Mouse (Mus musculus) thymus, adult 2 months (tissue): ENCODE results near the gene Galnt10. TPM values are rescaled to one million over a fixed set of nuclear protein-coding genes. Genes with fewer than 3 reads are reported as not detected.
A peak's percentile ranks its signal among the peaks of the same experiment; 100 is the strongest.
"Not testable (repeated sequence)": the region's sequence is repeated elsewhere in the genome, so short reads cannot be mapped to it uniquely, and the experiment has no call there.

ENCODE experiments used
- DNase-seq: peaks from one replicate; pipeline ENCODE4 v3.0.0; 2021
- H3K27ac ChIP-seq: fragments of 200-500 bp; 2 replicates; pipeline ENCODE4 v1.5.1; 2012; ENCODE audit warnings: low read length, control low read depth; ENCODE audit not compliant: control insufficient read depth, insufficient read depth
- H3K27me3 ChIP-seq: fragments of 200-500 bp; 2 replicates; pipeline ENCODE4 v1.6.1; 2012; ENCODE audit warnings: mild to moderate bottlenecking, low read length, moderate library complexity, mixed read lengths; ENCODE audit not compliant: control insufficient read depth, insufficient read depth
- H3K36me3 ChIP-seq: fragments of 200-500 bp; 2 replicates; pipeline ENCODE4 v1.6.1; 2012; ENCODE audit warnings: mild to moderate bottlenecking, low read length, moderate library complexity; ENCODE audit not compliant: control insufficient read depth, insufficient read depth
- H3K4me1 ChIP-seq: fragments of 200-500 bp; replicated peaks from 2 replicates; pipeline ENCODE4 v1.6.1; 2012; ENCODE audit warnings: low read length; ENCODE audit not compliant: control insufficient read depth, insufficient read depth
- H3K4me3 ChIP-seq: fragments of 200-500 bp; 2 replicates; pipeline ENCODE4 v1.5.1; 2012; ENCODE audit warnings: mild to moderate bottlenecking, low read length, control low read depth, moderate library complexity; ENCODE audit not compliant: control insufficient read depth, insufficient read depth
- CTCF ChIP-seq: fragments of 200-500 bp; IDR thresholded peaks from 2 replicates; pipeline ENCODE4 v1.5.1; 2012; ENCODE audit warnings: mild to moderate bottlenecking, control low read depth, low read length, moderate library complexity, borderline replicate concordance; ENCODE audit not compliant: control insufficient read depth, poor library complexity, insufficient read depth; ENCODE audit errors: extremely low read depth
- POLR2A ChIP-seq: fragments of 200-500 bp; IDR thresholded peaks from 2 replicates; pipeline ENCODE4 v1.6.1; 2012; ENCODE audit warnings: mild to moderate bottlenecking, low read length, control low read depth, moderate library complexity; ENCODE audit not compliant: control insufficient read depth, poor library complexity, insufficient read depth; ENCODE audit errors: extremely low read depth
- WGBS: fragments of 180-500 bp; shearing (Covaris S2); methylation state at CpG from one replicate; pipeline ENCODE4 v1.1.7; 2018; 5-methylcytosine and 5-hydroxymethylcytosine counted together
- polyA plus RNA-seq: library from polyadenylated mRNA; depleted of rRNA; stranded (reverse); fragments of >200 nt; gene quantifications from 2 replicates; pipeline ENCODE4 v1.2.3, GENCODE M21; 2012

The Galnt10 gene
- polyA plus RNA-seq, 1 experiment = 28.0 TPM

- 96% methylated on average over 8 of the region's 8 CpGs for WGBS
- H3K4me1 ChIP-seq = no peaks in the 10 kb centered on the region
- DNase-seq = no peak
These were observed 167.0 kb downstream of the Galnt10 start for GRCm38 (mm10) chr11:57812212-57812611.

GRCm38 (mm10) chr11:57813641-57814040 lies 168.4 kb downstream of the Galnt10 start:
- no peaks in the 10 kb centered on the region for H3K27me3 ChIP-seq
- H3K4me3 ChIP-seq = no peak overlapping the region
- no peak for TF ChIP-seq CTCF
- no peak for TF ChIP-seq POLR2A
- no peaks in the 10 kb centered on the region for H3K4me1 ChIP-seq
- 99% methylated on average over 3 of the region's 3 CpGs for WGBS
- DNase-seq = no peak
- H3K27ac ChIP-seq = no peak overlapping the region
- H3K36me3 ChIP-seq = peaks cover 19% of the 10 kb centered on the region

More at GRCm38 (mm10) chr11:57812212-57812611, 167.0 kb downstream of the Galnt10 start:
- no peaks in the 10 kb centered on the region for H3K27me3 ChIP-seq
- H3K4me3 ChIP-seq = no peak overlapping the region
- TF ChIP-seq POLR2A (no peak), CTCF (no peak)
- H3K36me3 ChIP-seq = peaks cover 25% of the 10 kb centered on the region
- H3K27ac ChIP-seq = no peak overlapping the region

- Histone ChIP-seq H3K27me3 (no peaks in the 10 kb centered on the region), H3K4me3 (no peak overlapping the region), H3K36me3 (no peaks in the 10 kb centered on the region), H3K27ac (no peak overlapping the region), H3K4me1 (no peaks in the 10 kb centered on the region)
- 97% methylated on average over 4 of the region's 4 CpGs for WGBS
- no peak for TF ChIP-seq POLR2A
- TF ChIP-seq CTCF = no peak
- DNase-seq = peak; percentile 23
These were observed 172.9 kb downstream of the Galnt10 start for GRCm38 (mm10) chr11:57818189-57818588.

GRCm38 (mm10) chr11:57819999-57820581 lies 174.8 kb downstream of the Galnt10 start:
- no peak overlapping the region for H3K4me3 ChIP-seq
- WGBS = 30% methylated on average over 9 of the region's 9 CpGs
- H3K27ac ChIP-seq = no peak overlapping the region
- H3K4me1 ChIP-seq = no peaks in the 10 kb centered on the region
- H3K36me3 ChIP-seq = no peaks in the 10 kb centered on the region
- H3K27me3 ChIP-seq = no peaks in the 10 kb centered on the region
- DNase-seq = peak; percentile 80
- peak; percentile 95 for TF ChIP-seq CTCF
- TF ChIP-seq POLR2A = no peak

- H3K36me3 ChIP-seq, H3K4me3 ChIP-seq, DNase-seq, H3K27ac ChIP-seq, H3K27me3 ChIP-seq: not testable (repeated sequence)
- H3K4me1 ChIP-seq = peaks cover 13% of the 10 kb centered on the region
- 96% methylated on average over 2 of the region's 2 CpGs for WGBS
These were observed 177.9 kb downstream of the Galnt10 start for GRCm38 (mm10) chr11:57823159-57823558.

- Histone ChIP-seq H3K27ac (no peak overlapping the region), H3K4me1 (peaks cover 15% of the 10 kb centered on the region), H3K36me3 (no peaks in the 10 kb centered on the region), H3K4me3 (no peak overlapping the region), H3K27me3 (peaks cover 8% of the 10 kb centered on the region)
- TF ChIP-seq CTCF (no peak), POLR2A (no peak)
- DNase-seq = no peak
- 87% methylated on average over 7 of the region's 7 CpGs for WGBS
These were observed 178.5 kb downstream of the Galnt10 start for GRCm38 (mm10) chr11:57823714-57824113.

- H3K4me1 ChIP-seq = peaks cover 19% of the 10 kb centered on the region
- H3K36me3 ChIP-seq, H3K27ac ChIP-seq, H3K4me3 ChIP-seq: not testable (repeated sequence)
- peak; percentile 12 for DNase-seq
- WGBS = 69% methylated on average over 11 of the region's 11 CpGs
- H3K27me3 ChIP-seq = peaks cover 19% of the 10 kb centered on the region
These were observed 180.0 kb downstream of the Galnt10 start for GRCm38 (mm10) chr11:57825234-57825633.
